Mouse (Mus musculus) thymus, adult 2 months (tissue): ENCODE data around the gene Cpne6.

Source experiments
- CTCF ChIP-seq: fragments of 200-500 bp; IDR thresholded peaks from 2 replicates; pipeline ENCODE4 v1.5.1; 2012; ENCODE audit warnings: mild to moderate bottlenecking, control low read depth, low read length, moderate library complexity, borderline replicate concordance; ENCODE audit not compliant: control insufficient read depth, poor library complexity, insufficient read depth; ENCODE audit errors: extremely low read depth
- POLR2A ChIP-seq: fragments of 200-500 bp; IDR thresholded peaks from 2 replicates; pipeline ENCODE4 v1.6.1; 2012; ENCODE audit warnings: mild to moderate bottlenecking, low read length, control low read depth, moderate library complexity; ENCODE audit not compliant: control insufficient read depth, poor library complexity, insufficient read depth; ENCODE audit errors: extremely low read depth

GRCm38 (mm10) chr14:55527940-55528339 lies 17.7 kb downstream of the Cpne6 start:
- TF ChIP-seq POLR2A, result no peak
- TF ChIP-seq CTCF, result no peak
